Mouse (Mus musculus): ENCODE data around the gene Chd4.
A peak's percentile ranks its signal among the peaks of the same experiment; 100 is the strongest.
"Not testable (repeated sequence)": the region's sequence is repeated elsewhere in the genome, so short reads cannot be mapped to it uniquely, and the experiment has no call there.

Chd4 gene

GRCm38 (mm10) chr6:125095391-125096278 is at the start of gene Chd4:
TSS of gene Chd4 (plus strand) at chr6:125095981.
- peak; percentile 97 for DNase-seq

DNA sequence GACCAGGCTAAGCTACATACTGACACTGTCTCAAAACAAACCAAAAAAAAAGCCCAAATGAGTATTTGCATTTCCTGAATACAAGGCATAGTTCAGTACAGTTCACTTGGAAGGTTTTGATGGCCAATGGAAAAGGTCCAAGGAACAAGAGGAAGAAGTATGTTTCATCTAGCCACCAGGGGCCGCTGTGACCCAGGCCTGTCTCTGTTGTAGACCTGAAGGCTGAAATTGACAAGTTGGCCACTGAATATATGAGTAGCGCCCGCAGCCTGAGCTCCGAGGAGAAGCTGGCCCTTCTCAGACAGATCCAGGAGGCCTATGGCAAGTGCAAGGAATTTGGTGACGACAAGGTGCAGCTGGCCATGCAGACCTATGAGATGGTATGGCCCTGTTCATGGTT is 49.1 kb upstream of the Chd4 start:
- peak; percentile 60 for DNase-seq

DNA sequence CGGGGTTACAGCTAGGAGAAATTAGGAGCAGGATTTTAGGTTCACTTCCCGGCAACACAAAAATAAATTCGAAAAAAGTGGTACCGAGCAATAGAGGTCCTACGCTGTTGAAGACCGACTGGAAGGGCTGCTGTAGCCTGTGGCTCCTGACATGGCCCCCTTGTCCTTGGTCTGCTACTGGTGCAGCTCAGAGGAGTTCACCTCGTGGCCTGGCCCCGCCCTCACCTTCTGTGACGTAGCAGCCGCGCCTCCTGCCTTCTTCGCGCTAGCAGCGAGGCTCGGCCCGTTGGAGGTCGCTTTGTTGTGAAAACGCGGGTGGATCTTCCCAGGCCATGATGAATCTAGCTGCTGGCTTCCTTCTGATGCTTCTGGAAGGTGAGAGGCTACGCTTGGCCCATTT is 46.1 kb upstream of the Chd4 start, which contains the start of gene Acrbp:
Gene Acrbp (plus strand): TSS at position 12 of the 400 bp plus-strand sequence.
- no peak for DNase-seq

DNA sequence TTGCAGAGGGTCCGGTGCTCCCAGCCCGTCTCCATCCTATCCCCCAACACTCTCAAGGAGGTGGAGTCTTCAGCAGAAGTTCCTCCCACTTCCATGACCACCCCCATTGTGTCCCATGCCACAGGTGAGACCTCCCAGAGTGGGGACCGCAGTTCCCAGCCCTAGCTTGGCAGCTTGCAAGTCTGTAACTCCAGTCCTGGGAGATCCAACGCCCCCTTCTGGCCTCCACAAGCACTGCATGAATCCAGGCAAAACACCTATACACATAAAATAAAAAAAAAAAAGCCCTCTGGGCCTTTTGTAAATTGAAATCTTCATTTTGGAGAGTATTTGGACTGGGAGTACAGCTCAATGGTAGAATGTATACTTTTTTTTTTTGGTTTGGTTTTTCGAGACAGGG is 44.5 kb upstream of the Chd4 start:
- no peak for DNase-seq

DNA sequence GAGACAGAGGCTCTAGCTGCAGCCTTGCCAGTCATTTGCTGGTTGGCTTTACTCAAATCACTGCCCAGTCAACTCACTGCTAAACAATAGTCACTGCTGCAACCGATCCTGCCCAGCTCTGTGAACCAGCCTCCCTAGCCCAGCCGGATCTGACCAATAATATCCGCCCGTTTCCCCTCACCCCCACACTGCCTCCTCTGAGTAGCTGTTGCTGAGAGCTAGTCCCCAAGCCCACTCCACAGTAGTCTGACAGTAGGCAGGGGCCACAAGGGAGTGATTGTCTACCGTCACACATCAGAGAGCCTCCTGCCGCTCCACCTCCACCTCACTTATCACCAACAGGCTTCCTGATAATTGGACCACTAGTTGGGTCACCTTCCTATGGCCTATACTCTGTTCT is 34.3 kb upstream of the Chd4 start:
- no peak for DNase-seq

DNA sequence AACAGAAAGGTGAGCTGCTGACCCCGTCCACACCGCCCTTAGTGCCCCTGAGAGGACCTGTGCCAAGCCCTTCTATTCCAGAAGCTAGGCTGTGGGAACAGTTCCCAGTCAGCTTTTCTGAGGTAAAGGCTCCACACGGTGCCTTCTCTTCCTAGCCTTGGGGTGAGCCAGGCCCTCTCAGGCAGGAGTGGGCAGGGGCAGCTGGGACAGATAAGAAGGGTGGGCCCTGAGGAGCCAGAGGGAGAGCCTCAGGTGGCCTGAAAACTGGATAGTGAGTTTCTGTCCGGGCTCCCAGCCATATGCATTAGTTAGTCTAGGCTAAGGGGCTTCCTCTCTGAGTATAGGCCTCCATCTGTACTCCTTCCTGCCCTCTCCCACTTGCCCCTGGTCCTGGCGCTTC is 33.3 kb upstream of the Chd4 start:
- DNase-seq, result no peak

DNA sequence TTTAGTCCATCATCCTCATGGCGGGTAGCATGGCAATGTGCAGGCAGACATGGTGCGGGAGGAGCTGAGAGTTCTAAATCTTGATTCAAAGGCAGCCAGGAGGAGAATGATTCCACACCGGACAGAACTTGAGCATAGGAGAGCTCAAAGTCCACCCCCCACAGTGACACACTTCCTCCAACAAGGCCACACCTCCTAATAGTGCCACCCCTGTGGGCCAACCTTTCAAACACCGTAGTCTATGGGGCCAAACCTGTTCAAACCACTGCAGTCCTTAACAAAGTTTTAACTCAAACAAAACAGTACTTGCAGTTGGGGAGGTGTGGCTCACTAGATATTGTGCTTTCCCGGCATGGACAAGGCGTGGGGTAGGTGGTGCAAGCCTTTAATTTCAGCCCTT is 31.9 kb upstream of the Chd4 start:
- DNase-seq, result no peak

DNA sequence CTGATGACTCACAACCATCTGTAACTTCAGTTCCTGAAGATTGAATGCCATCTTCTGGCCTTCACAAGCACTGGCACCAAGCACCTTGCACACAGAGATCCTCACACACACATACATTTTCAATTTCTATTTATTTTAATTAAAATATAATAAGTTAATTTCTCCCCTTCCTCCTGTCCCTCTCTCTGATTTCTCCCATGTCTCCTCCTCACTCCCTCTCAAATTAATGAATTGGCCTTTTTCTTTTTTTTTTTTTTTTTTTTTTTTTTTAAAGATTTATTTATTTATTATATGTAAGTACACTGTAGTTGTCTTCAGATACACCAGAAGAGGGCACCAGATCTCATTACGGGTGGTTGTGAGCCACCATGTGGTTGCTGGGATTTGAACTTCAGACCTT is 30.6 kb upstream of the Chd4 start:
- DNase-seq, result not testable (repeated sequence)

GRCm38 (mm10) chr6:125067571-125067995 is 28.2 kb upstream of the Chd4 start, which contains the start of gene Lpar5:
TSS of gene Lpar5 (plus strand) at chr6:125067920.
- DNase-seq, result no peak

- no peak for DNase-seq
Observed at GRCm38 (mm10) chr6:125071170-125071895, 24.4 kb upstream of the Chd4 start.

DNA sequence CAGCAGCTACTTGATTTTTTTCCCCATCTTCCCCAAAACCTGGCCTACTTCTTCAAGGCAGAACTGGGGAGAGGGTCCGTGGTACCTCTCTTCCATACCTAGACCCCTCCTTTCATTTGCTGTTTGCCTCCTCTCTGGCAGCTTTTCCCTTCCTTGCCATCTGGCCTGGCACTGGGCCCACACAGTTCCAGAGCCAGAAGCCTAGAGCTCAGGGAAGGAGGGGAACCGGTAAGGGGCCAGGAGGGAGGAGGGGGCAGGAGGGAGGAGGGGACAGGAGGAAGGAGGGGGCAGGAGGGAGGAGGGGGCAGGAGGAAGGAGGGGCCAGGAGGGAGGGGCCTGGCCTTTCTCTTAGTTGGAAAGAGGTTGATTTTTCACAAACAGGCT is 23.9 kb upstream of the Chd4 start:
- no peak for DNase-seq

DNA sequence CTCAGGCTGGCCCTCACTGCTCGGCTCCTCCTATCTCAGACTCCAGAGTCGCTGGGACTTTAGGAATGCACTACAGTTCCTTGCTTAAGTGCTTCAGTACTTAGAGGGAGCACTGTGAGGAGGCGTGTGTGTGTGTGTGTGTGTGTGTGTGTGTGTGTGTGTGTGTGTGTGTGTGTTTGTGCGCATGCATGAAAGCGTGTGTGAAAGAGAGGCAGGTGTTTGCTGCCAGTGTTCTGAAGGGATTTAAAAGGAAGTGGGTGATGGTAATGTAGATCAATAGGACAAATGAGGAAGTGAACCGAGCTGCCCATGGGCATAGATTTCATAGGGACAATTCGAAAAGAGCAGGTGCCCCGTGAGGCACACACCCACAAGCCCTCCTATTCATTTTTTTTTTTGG is 22.0 kb upstream of the Chd4 start:
- DNase-seq, result no peak

DNA sequence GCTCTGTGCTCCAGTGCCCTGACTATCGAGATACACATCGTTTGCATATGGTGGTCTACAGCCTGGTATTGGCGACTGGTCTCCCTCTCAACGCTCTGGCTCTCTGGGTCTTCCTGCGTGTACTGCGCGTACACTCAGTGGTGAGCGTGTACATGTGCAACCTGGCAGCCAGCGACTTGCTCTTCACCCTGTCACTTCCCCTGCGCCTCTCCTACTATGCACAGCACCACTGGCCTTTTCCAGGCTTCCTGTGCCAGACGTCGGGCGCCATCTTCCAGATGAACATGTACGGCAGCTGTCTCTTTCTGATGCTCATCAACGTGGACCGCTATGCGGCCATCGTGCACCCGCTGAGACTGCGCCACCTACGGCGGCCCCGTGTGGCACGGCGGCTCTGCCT is 14.4 kb upstream of the Chd4 start:
- DNase-seq, result no peak

DNA sequence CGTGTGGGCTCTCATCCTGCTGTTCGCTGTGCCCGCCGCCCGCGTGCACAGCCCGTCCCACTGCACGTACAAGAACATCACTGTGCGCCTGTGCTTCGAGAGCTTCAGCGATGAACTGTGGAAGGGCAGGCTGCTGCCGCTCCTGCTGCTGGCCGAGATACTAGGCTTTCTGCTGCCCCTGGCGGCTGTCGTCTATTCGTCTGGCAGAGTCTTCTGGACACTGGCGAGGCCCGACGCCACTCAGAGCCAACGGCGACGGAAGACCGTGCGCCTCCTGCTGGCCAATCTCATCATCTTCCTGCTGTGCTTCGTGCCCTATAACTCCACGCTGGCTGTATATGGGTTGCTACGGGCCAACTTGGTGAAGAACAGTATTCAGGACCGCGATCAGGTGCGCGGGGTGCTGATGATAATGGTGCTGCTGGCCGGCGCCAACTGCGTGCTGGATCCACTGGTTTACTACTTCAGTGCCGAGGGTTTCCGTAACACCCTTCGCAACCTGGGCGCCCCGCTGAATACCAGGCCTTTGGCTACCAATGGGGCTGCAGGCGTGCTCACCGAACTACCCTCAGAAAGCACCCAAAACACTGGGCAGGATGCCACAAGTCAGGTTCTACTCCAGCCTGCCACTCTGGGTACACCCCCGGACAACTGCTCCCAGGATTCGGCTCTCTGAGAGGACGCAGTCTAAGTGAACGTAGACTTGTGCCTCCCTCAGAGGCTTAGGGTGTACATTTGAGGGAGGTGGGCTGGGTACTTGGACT is 13.8 kb upstream of the Chd4 start:
- DNase-seq, result peak; percentile 90

GRCm38 (mm10) chr6:125082801-125083386 is 12.9 kb upstream of the Chd4 start:
- DNase-seq, result no peak

DNA sequence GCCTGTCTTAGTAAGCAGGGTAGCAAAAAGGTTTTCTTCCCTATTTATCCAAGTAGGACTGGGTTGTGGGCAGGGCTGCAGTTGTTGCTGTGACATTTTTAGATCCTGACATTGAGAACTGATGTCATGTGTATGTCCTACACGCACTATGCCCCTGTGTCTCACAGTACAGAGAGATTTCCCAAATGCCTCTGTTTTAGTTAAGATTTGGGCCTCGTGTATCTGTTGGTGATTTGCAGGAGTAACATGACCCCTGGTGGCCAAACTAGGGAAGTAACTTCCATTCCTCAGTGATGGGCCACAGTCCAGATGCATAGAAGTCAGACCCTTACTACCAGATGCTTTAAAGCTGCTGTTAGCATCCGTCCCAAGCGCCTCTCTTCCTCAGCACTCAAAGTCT is 11.4 kb upstream of the Chd4 start:
- peak; percentile 72 for DNase-seq

GRCm38 (mm10) chr6:125087937-125088336 is 7.8 kb upstream of the Chd4 start:
- DNase-seq, result no peak

GRCm38 (mm10) chr6:125088561-125089321 is 7.0 kb upstream of the Chd4 start:
- DNase-seq, result peak; percentile 88

GRCm38 (mm10) chr6:125089521-125090321 is 6.1 kb upstream of the Chd4 start:
- DNase-seq, result peak; percentile 95

GRCm38 (mm10) chr6:125090341-125091085 is 5.3 kb upstream of the Chd4 start:
- DNase-seq, result no peak
